Mouse (Mus musculus): ENCODE measurements at regions not wholly inside any gene's neighbourhood (a gene's known extent, or its start where the extent isn't known, plus 50 kb on each side); places are given as distances from the start of the nearest gene placed in this dataset.

DNA sequence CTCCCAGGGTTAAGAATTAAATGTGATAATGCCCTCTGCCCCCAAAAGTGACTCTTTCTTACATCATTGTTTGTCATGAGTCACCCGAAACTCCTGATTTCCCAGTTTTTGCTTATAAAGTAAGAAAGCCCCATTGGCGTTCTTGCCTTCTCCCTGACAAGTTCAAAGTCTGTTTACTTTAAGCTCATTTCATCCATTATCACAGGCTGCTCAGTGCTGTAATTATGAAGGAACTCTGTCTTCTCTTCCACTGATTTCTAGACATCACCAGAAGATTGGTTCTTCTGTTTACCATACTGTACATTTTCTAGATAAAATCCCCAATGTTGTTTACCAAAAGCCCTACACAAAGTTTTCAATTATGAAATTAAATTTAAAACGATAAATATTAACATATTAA lies 81.2 kb upstream of the 4933402D24Rik start:
- DNase-seq: no peak

DNA sequence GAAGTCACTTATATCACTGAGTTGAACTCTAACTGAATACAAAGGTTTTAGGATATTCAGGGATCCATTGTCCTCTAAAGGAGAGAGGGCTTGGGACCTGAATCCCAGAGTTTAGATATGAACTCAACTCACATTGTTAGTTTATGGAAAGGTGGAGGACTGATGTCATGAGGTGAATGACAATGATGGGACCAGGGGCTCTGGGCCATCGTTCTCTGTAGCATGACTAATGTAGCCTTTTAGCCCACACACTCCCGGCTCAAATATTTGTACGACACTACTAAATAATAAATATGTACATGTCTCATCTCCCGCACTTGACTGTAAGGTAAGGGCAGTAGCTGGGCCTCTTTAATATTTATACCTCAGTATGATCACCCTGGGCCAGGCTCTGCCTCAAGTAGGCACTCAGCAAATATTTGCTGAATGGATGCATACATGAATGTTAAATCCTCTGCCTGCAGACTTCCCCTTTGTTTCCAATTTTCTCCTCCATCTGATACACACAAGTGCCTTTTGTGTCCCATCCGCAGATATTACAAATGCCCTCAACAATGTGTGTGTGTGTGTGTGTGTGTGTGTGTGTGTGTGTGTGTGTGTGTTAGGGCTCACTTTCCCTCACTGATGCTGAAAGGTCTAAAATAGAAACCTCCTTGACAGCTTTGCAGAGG lies 59.2 kb upstream of the 4933402D24Rik start:
- DNase-seq: no peak

DNA sequence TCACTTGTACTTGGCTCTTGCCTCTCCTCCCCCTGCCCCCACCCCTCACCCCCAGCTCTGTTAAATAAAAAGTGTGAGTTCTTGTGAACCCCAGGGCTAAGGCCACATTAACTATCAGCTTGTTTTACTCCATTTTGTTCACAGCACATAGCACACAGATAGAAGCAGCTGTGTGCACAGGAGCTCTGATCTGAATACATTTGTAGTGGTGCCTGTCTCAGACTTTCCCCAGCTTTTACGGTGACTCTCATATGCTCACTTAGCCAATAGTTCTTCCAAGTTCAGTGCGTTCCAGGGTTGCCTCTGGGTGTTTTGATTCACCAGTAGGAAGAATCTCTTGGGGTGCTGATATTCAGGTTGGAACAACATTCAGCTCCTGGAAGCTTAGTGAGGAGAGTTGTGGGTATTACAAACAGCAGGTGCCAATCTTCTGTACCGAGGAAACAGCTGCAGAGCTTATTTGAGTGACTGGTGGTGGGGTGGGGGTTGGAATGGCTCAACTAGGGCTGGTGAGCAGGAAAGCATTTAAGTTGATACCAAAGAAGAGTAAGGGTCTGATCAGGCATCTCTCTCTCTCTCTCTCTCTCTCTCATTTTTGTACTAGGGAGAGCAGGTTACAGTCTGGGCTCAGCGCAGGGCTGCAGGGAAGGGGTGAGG lies 51.7 kb upstream of the 4933402D24Rik start:
- no peak for DNase-seq

DNA sequence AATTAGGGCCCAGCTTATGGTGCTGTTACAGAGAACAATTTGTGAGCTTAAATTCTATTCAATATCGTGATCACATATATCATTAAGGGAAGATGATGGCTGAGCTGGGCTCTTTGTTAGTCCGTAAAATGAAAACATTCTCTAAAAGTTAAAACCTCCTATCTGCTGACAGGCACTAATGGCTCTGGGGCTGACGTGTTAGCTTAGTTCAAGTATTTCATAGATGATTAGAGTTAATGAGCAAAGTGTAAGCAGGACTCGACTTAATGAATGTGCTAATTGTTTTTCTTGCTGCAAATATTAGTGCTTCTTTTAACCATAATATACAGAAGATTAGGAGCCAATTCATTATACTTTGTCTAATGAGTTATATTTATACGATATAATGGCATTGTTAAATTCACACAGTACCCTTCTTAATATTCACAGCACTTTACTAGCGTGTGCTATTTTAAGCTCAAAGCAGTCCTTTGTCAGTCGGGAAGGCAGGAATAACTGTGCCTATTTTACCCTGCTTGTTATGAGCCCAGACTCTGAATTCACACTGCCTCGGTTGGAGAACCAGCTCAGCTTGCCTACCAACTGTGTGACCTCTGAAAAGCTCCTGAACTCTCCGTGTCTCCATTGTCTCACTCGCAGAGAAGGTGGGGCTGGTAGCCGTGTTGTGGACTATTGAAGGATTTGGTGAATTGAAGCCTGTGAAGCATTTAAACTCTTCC lies 50.6 kb upstream of the 4933402D24Rik start:
- no peak for DNase-seq

All from kidney, adult 18-20 months (tissue).